9 mouse cellular contexts compared by ENCODE assay signal in the genomic region with DNA sequence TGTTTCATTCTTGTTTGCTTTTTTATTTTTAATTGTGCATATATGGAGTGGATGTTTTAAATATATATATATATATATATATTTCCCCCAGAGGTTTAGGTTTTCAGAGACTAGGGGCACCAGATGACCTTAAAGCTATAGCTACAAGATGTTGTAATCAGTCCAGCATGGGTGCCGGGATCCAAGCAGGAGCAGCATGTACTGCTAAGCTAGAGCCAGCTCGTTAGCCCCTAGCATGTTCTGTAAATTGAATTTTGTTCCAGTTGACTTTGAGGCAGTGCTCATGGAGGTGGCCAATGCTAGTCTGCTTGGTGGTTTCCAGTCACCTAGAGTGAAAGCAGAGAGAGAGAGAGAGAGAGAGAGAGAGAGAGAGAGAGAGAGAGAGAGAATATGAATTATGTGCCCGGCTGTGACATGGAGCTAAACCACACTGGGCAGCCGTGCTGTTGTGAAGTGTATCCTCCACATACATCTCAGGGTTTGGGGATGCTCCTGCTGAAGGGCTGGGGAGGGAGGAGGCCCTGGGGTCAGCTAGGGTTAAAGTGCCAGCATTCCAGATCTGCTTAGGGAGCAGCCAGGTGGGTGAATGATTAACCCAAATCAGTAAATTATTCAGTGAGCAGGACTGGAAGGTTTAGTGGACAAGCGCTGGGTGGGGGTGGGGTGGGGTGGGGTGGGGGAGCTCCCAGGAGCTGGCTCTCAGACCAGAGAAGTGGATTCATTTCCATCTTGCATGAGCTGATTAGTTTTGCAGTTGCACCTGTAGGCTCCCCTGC.
DNase-seq lines count a peak whose midpoint lies in the region; ATAC-seq and TF ChIP-seq lines count a peak whose summit lies in the region.
"Had no signal": no experiment of that assay in that cellular context is flagged by ENCODE, and none has a peak within 500 bp of the region (broad histone marks: within the 10 kb centered on the region; RNA-seq: fewer than 3 reads in every experiment).

No protein-coding gene starts in this region.

- no peak overlapping the region for H3K9ac ChIP-seq in forebrain, embryonic 14.5 days (ENCODE audit: low read length)
- no peak overlapping the region for H3K9ac ChIP-seq in intestine, postnatal 0 days (ENCODE audit: low read depth, low read length)
- H3K9ac ChIP-seq in stomach, embryonic 14.5 days (replicated peaks; ENCODE audit: low read depth, low read length): no peak overlapping the region

- no peak for DNase-seq in forebrain, embryonic 10.5 days (ENCODE audit: extremely low spot score, low spot score)
- no peak for DNase-seq in forebrain, embryonic 14.5 days (ENCODE audit: low spot score)
- peak; percentile 20 for DNase-seq in liver
- no peak for DNase-seq in adrenal gland, adult 8-10 months
- DNase-seq in right cerebral cortex, postnatal 36 days (ENCODE audit: low spot score in 2 of 2): no peak
- DNase-seq in thymus, postnatal 14 days: no peak

- 0 out of 2 replicates have a peak overlapping the region, but pooled peaks have one; percentile 30 for H3K27ac ChIP-seq in forebrain, embryonic 10.5 days
- no peak overlapping the region for H3K27ac ChIP-seq in forebrain, embryonic 14.5 days (ENCODE audit: low read depth, low read length)
- no peak overlapping the region for H3K27ac ChIP-seq in intestine, postnatal 0 days (ENCODE audit: low read depth, low read length)
- no peak overlapping the region for H3K27ac ChIP-seq in stomach, embryonic 14.5 days (ENCODE audit: low read length)

- H3K4me3 ChIP-seq in forebrain, embryonic 10.5 days: no peak overlapping the region
- no peak overlapping the region for H3K4me3 ChIP-seq in forebrain, embryonic 14.5 days (ENCODE audit: low read depth, low read length)
- H3K4me3 ChIP-seq in intestine, postnatal 0 days (ENCODE audit: low read depth, low read length): no peak overlapping the region
- no peak overlapping the region for H3K4me3 ChIP-seq in stomach, embryonic 14.5 days (ENCODE audit: low read depth, low read length)

- WGBS in forebrain, embryonic 10.5 days: 38% methylated on average over 5 of the region's 5 CpGs
- 28% methylated on average over 5 of the region's 5 CpGs for WGBS in forebrain, embryonic 14.5 days
- WGBS in intestine, postnatal 0 days: 34% methylated on average over 5 of the region's 5 CpGs
- WGBS in stomach, embryonic 14.5 days: 33% methylated on average over 5 of the region's 5 CpGs

- peaks cover 21% of the 10 kb centered on the region; the same call in 1 of the 2 replicates for H3K27me3 ChIP-seq in forebrain, embryonic 10.5 days (ENCODE audit: poor library complexity, severe bottlenecking)
- H3K27me3 ChIP-seq in forebrain, embryonic 14.5 days (replicated peaks; ENCODE audit: control insufficient read depth, insufficient read depth, low read length): no peaks in the 10 kb centered on the region
- H3K27me3 ChIP-seq in intestine, postnatal 0 days (replicated peaks; ENCODE audit: control insufficient read depth, insufficient read depth, low read length): no peaks in the 10 kb centered on the region
- no peaks in the 10 kb centered on the region for H3K27me3 ChIP-seq in stomach, embryonic 14.5 days (ENCODE audit: control insufficient read depth, insufficient read depth, low read length)

- no peaks in the 10 kb centered on the region for H3K36me3 ChIP-seq in forebrain, embryonic 10.5 days (replicated peaks)
- no peaks in the 10 kb centered on the region for H3K36me3 ChIP-seq in forebrain, embryonic 14.5 days (ENCODE audit: control insufficient read depth, insufficient read depth, low read length)
- no peaks in the 10 kb centered on the region for H3K36me3 ChIP-seq in intestine, postnatal 0 days (ENCODE audit: control insufficient read depth, insufficient read depth)
- no peaks in the 10 kb centered on the region for H3K36me3 ChIP-seq in stomach, embryonic 14.5 days (ENCODE audit: control insufficient read depth, insufficient read depth, low read length)
- H3K36me3 ChIP-seq: forebrain, embryonic 12.5 days had no signal

- no peaks in the 10 kb centered on the region for H3K9me3 ChIP-seq in forebrain, embryonic 10.5 days
- no peaks in the 10 kb centered on the region for H3K9me3 ChIP-seq in forebrain, embryonic 14.5 days (replicated peaks; ENCODE audit: control insufficient read depth, low read length)
- H3K9me3 ChIP-seq in intestine, postnatal 0 days (ENCODE audit: control insufficient read depth): no peaks in the 10 kb centered on the region
- H3K9me3 ChIP-seq in stomach, embryonic 14.5 days (ENCODE audit: control insufficient read depth, low read depth, low read length): no peaks in the 10 kb centered on the region
- H3K9me3 ChIP-seq: forebrain, embryonic 12.5 days had no signal

- TF ChIP-seq CTCF in intestine, postnatal 0 days (IDR thresholded peaks at IDR 0.05; ENCODE audit: low read depth): no peak

- no peak overlapping the region for H3K4me2 ChIP-seq in forebrain, embryonic 14.5 days (ENCODE audit: low read length)
- H3K4me2 ChIP-seq in intestine, postnatal 0 days (replicated peaks; ENCODE audit: low read depth): peak overlapping the region; percentile 78
- H3K4me2 ChIP-seq in stomach, embryonic 14.5 days (replicated peaks; ENCODE audit: low read depth, low read length): peak overlapping the region; percentile 62; the same call in 1 of the 2 replicates

- peaks cover 37% of the 10 kb centered on the region for H3K4me1 ChIP-seq in forebrain, embryonic 10.5 days
- H3K4me1 ChIP-seq in forebrain, embryonic 14.5 days (ENCODE audit: control insufficient read depth, insufficient read depth, low read length): peaks cover 3% of the 10 kb centered on the region; the same call in 1 of the 2 replicates
- H3K4me1 ChIP-seq in intestine, postnatal 0 days (replicated peaks; ENCODE audit: control insufficient read depth, insufficient read depth, low read length): no peaks in the 10 kb centered on the region
- H3K4me1 ChIP-seq in stomach, embryonic 14.5 days (ENCODE audit: control insufficient read depth, insufficient read depth, low read length): peaks cover 21% of the 10 kb centered on the region

- ATAC-seq in forebrain, embryonic 14.5 days: no peak
- peak; percentile 73 for ATAC-seq in intestine, postnatal 0 days
- peak; percentile 73 for ATAC-seq in stomach, embryonic 14.5 days (ENCODE audit: insufficient number of reproducible peaks, insufficient read depth, low FRiP score, low read depth)
